Mouse (Mus musculus) spleen, adult 12 weeks (tissue): ENCODE measurements around the gene Smg6.

Experiments used
- DNase-seq: peaks from one replicate; pipeline ENCODE4 v3.0.0; 2022; ENCODE audit warnings: low spot score

Smg6 gene

GRCm38 (mm10) chr11:75147106-75147845 is 221.7 kb downstream of the Smg6 start:
- DNase-seq: no peak

GRCm38 (mm10) chr11:75147846-75148168 is 222.2 kb downstream of the Smg6 start:
- no peak for DNase-seq

GRCm38 (mm10) chr11:75148332-75149035 is 222.9 kb downstream of the Smg6 start:
- no peak for DNase-seq

- no peak for DNase-seq
These were observed 224.7 kb downstream of the Smg6 start for GRCm38 (mm10) chr11:75150346-75150745.

GRCm38 (mm10) chr11:75152603-75153557 is 227.3 kb downstream of the Smg6 start:
- DNase-seq: no peak

GRCm38 (mm10) chr11:75154053-75154585 is 228.5 kb downstream of the Smg6 start:
- DNase-seq: no peak

- no peak for DNase-seq
These were observed 230.4 kb downstream of the Smg6 start for GRCm38 (mm10) chr11:75155985-75156384.

GRCm38 (mm10) chr11:75156416-75156815 is 230.8 kb downstream of the Smg6 start:
- DNase-seq: no peak

- DNase-seq: no peak
These were observed 231.4 kb downstream of the Smg6 start for GRCm38 (mm10) chr11:75157037-75157436.

- DNase-seq: no peak
These were observed 232.3 kb downstream of the Smg6 start for GRCm38 (mm10) chr11:75157901-75158300.

GRCm38 (mm10) chr11:75158432-75158831 is 232.8 kb downstream of the Smg6 start:
- no peak for DNase-seq

- DNase-seq: no peak
These were observed 233.9 kb downstream of the Smg6 start for GRCm38 (mm10) chr11:75159564-75159963.

- DNase-seq: no peak
These were observed 235.3 kb downstream of the Smg6 start for GRCm38 (mm10) chr11:75160954-75161353.

GRCm38 (mm10) chr11:75161417-75162008 is 235.9 kb downstream of the Smg6 start:
- DNase-seq: no peak

GRCm38 (mm10) chr11:75162591-75163080 is 237.0 kb downstream of the Smg6 start:
- no peak for DNase-seq

- DNase-seq: no peak
These were observed 237.8 kb downstream of the Smg6 start for GRCm38 (mm10) chr11:75163379-75163778.

- DNase-seq: no peak
These were observed 238.4 kb downstream of the Smg6 start for GRCm38 (mm10) chr11:75164051-75164450.

- no peak for DNase-seq
These were observed 239.1 kb downstream of the Smg6 start for GRCm38 (mm10) chr11:75164750-75165149.

GRCm38 (mm10) chr11:75165441-75166192 is 240.0 kb downstream of the Smg6 start:
- DNase-seq: peak; percentile 68

GRCm38 (mm10) chr11:75166193-75166842 is 240.7 kb downstream of the Smg6 start:
- no peak for DNase-seq
